Mouse (Mus musculus) erythroblast, embryonic 14.5 days (primary cell): Measurements from ENCODE around the gene Akirin2.

Experiments
- GATA1 ChIP-seq: IDR thresholded peaks from 2 replicates; pipeline ENCODE4 v1.6.1; 2012; ENCODE audit warnings: low read length, inconsistent platforms, mixed read lengths
- TAL1 ChIP-seq: IDR thresholded peaks from 3 replicates; pipeline ENCODE4 v1.6.1; 2012; ENCODE audit warnings: low read length, inconsistent platforms, mixed read lengths

- no peak for TF ChIP-seq TAL1
- no peak for TF ChIP-seq GATA1
These were observed 3.9 kb downstream of the Akirin2 start for GRCm38 (mm10) chr4:34554596-34554995.
